Mouse (Mus musculus) right cerebral cortex, postnatal 4 days (tissue): Measurements from ENCODE around the gene Lrrtm1.

Experiments
- DNase-seq: peaks from one replicate; pipeline ENCODE4 v3.0.0-alpha.2; 2022

The Lrrtm1 gene

GRCm38 (mm10) chr6:77242601-77243406 is at the start of gene Lrrtm1:
Gene Lrrtm1 (plus strand): TSS chr6:77242689.
- DNase-seq = peak; percentile 77

GRCm38 (mm10) chr6:77196650-77197049 is 45.8 kb upstream of the Lrrtm1 start:
- peak; percentile 25 for DNase-seq

GRCm38 (mm10) chr6:77199375-77199774 is 43.1 kb upstream of the Lrrtm1 start:
- no peak for DNase-seq

- DNase-seq = peak; percentile 33
Observed at GRCm38 (mm10) chr6:77209183-77209582, 33.3 kb upstream of the Lrrtm1 start.

- DNase-seq = no peak
Observed at GRCm38 (mm10) chr6:77209929-77210328, 32.6 kb upstream of the Lrrtm1 start.

- DNase-seq = no peak
Observed at GRCm38 (mm10) chr6:77213757-77214409, 28.6 kb upstream of the Lrrtm1 start.

GRCm38 (mm10) chr6:77215322-77215721 is 27.2 kb upstream of the Lrrtm1 start:
- DNase-seq = no peak

GRCm38 (mm10) chr6:77218875-77219274 is 23.6 kb upstream of the Lrrtm1 start:
- peak; percentile 60 for DNase-seq

- no peak for DNase-seq
Observed at GRCm38 (mm10) chr6:77220776-77221175, 21.7 kb upstream of the Lrrtm1 start.

GRCm38 (mm10) chr6:77222849-77223638 is 19.4 kb upstream of the Lrrtm1 start:
- DNase-seq = peak; percentile 47

GRCm38 (mm10) chr6:77240426-77240825 is 2.1 kb upstream of the Lrrtm1 start:
- DNase-seq = peak; percentile 28

GRCm38 (mm10) chr6:77243541-77244231 is 1.2 kb downstream of the Lrrtm1 start:
- DNase-seq = peak; percentile 60

GRCm38 (mm10) chr6:77253480-77253879 is 11.0 kb downstream of the Lrrtm1 start:
- no peak for DNase-seq

GRCm38 (mm10) chr6:77256348-77256747 is 13.9 kb downstream of the Lrrtm1 start:
- no peak for DNase-seq

- DNase-seq = peak; percentile 48
Observed at GRCm38 (mm10) chr6:77257358-77258105, 15.0 kb downstream of the Lrrtm1 start.

- no peak for DNase-seq
Observed at GRCm38 (mm10) chr6:77265163-77265562, 22.7 kb downstream of the Lrrtm1 start.

- DNase-seq = no peak
Observed at GRCm38 (mm10) chr6:77278794-77279193, 36.3 kb downstream of the Lrrtm1 start.

GRCm38 (mm10) chr6:77286317-77286716 is 43.8 kb downstream of the Lrrtm1 start:
- no peak for DNase-seq

- DNase-seq = no peak
Observed at GRCm38 (mm10) chr6:77288402-77288801, 45.9 kb downstream of the Lrrtm1 start.

- DNase-seq = no peak
Observed at GRCm38 (mm10) chr6:77291415-77291814, 48.9 kb downstream of the Lrrtm1 start.

- DNase-seq = no peak
Observed at GRCm38 (mm10) chr6:77301305-77301704, 58.8 kb downstream of the Lrrtm1 start.

- DNase-seq = no peak
Observed at GRCm38 (mm10) chr6:77306796-77307195, 64.3 kb downstream of the Lrrtm1 start.
